Mouse (Mus musculus) frontal cortex, postnatal 36 days (tissue): ENCODE results near the gene Tax1bp1.
A peak's percentile ranks its signal among the peaks of the same experiment; 100 is the strongest.
"Not testable (repeated sequence)": the region's sequence is repeated elsewhere in the genome, so short reads cannot be mapped to it uniquely, and the experiment has no call there.

ENCODE experiments used
- DNase-seq, 2 experiments: peaks; one replicate each; pipeline ENCODE4 v3.0.0; 2022; ENCODE audit warnings: low spot score in 2 of 2

Gene Tax1bp1

GRCm38 (mm10) chr6:52713104-52713896 lies at the start of gene Tax1bp1:
Gene Tax1bp1, plus strand, starts transcription at chr6:52713729.
- peak; percentile 94 for DNase-seq

DNA sequence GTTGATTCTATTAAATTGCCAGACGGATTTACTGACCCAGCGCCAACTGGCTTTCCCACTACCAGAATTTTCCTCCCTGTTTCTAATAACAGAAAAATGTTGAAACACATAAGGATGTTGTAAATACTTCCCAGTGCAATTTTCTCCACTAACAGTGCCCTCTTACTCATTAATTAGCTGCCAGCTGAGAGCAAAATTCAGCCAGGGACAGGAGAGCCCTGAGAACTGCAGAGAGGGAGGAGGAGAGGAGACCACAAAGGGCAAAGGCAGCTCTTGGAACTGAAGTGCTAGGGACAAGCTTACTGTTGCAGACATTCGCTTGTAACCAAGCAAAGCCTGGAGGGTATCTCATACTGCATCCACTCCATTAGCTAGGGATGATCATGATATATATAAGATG lies 45.9 kb upstream of the Tax1bp1 start:
- DNase-seq = no peak

GRCm38 (mm10) chr6:52669878-52670277 lies 43.7 kb upstream of the Tax1bp1 start:
- not testable (repeated sequence) for DNase-seq

- DNase-seq = no peak
Observed at GRCm38 (mm10) chr6:52671791-52672190, 41.7 kb upstream of the Tax1bp1 start.

DNA sequence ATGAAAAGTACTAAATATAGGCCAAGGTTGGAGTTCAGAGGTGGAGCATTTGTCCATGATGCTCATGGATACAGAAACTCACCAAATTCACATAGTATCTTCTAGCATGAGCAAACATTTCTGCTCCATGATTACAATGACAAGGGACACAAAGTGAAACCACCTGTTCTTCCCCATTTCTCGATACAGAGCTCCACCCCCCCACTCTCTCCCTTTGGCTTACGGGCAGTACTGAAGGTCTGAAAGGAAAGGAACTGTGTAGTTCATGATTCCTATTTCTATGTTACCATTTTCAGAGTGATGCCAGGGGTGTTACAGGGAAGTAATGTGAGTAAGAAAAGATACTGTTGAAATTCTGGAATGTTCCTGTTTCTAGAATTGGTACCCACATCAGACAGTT lies 41.0 kb upstream of the Tax1bp1 start:
- no peak for DNase-seq

DNA sequence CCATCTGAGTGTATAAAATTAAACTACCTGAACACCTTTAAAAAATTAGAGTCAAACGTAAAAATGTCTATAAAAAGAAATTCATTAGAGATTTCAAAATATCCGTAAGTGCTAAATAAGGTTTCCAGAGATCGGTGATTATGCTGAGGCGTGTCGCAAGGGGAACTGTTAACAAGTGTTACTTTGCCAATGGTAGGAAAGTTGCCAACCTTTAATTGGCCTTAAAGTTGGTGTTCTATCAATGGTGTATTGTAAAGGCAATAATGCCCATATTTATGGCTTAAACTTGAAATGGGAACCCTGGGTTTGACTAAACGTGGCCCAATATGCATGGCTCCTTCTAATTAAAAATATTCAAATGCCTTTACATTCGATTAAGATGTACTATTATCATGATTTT lies 39.8 kb upstream of the Tax1bp1 start:
- DNase-seq = no peak

DNA sequence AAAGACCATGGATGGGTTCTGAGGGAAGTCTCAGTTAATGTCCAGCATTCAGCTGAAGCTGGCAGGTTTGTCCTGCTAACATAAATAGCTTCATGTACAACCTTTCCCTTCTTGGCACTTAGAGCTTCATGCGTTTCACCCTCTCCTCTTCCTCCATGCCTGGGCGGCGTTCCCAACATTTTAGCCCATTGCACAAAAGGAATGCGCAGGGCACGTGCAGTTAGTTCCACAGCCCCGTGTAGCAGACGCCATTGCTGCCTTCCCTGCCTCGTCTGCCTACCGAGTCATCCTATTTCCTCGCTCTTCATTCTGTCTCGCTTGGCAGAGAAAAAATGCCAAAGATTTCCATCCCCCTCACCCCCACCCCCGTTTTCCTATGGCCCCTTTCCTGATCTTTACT lies 39.0 kb upstream of the Tax1bp1 start:
- no peak for DNase-seq

DNA sequence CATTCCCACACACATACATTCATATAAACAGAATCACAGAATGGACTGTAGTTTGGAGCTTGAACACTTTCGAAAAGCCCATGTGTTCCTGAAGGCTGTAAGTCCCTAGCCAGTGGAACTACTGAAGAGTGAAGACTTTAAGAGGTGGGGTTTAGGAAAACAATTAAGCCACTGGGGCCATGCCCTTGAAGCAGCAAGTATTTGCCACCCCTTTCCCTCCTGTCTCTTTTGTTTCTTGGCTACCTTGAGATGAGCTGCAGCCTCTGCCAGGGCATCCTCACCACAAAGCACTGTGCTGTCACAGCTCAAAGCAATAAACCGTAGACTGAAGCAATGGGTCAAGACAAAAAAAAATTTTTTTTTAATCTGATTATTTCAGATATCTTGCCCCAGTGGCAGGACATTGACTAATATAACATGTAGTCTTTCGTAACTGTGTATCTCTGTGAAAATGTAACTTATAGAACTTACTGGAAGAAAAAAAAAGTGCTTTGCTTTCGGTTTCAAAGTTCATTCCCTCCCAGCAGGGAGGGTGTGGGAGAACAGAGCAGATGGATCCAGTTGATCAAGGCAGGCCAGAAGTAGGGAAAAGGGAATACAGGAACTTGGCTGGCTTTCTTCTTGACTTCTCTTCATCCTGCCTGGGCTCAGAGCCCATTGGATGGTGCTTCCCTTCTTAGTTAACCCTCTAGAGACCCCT lies 38.2 kb upstream of the Tax1bp1 start:
- DNase-seq = no peak

DNA sequence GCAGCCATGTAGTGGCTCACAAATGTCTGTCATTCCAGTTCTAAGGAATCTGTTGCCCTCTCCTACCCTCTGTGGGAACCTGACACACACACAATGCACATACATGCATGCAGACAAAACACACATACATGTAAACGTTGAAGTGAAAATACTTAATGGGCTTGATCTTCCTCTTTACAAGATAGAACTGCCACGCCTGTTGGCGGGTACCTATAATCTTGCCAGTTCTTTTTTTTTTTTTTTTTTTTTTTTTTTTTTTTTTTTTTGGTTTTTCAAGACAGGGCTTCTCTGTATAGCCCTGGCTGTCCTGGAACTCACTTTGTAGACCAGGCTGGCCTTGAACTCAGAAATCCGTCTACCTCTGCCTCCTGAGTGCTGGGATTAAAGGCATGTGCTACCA lies 36.0 kb upstream of the Tax1bp1 start:
- not testable (repeated sequence) for DNase-seq

DNA sequence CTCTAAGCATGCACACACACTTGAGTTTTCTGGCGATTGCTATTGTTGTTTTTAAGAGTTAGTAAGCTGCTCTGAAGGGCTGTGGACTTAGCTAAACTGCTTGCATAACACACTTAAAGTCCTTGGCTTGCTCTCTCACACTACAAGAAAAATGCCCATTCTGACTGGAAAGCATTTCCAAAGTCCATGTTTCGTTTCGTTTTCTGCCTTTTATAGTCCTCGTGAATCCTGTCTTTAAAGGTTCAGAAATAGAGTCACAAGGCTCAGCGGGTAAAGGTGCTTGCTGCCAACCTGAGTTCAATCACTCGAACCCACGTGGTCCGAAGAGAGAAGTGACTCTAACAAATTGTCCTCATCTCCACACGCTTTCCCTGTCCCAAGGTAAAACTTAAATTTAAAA lies 34.0 kb upstream of the Tax1bp1 start:
- DNase-seq = no peak

GRCm38 (mm10) chr6:52680458-52681032 lies 33.0 kb upstream of the Tax1bp1 start:
- no peak for DNase-seq

DNA sequence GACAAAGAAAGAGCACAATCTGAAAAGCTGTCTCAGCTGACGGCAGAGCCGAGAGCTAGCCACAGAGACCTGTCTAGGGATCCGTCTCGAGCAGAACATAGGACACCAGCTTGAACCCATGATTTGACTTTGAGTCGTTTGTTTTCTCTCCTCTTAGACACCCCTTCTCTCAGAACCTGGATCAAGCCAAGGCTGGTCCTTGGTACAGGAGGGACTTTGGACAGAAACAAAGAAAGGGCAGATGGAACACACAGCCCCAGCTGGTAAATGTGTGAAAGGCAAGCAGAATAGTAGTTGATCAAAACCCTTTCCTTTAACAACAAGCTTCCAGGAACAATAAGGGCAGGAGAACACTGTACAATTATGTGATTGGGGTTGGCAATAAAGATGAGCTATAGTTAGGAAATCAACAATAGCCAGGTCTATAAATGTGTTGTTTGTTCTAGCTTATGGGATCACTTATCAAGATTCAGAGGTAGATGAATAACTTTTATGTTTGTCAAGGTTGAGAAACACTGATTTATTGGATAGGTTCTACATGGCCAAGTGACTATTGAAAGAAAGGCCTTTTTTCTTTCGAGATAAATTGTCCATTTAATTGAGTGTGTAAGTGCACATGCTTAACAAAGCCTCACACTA lies 31.6 kb upstream of the Tax1bp1 start:
- DNase-seq = no peak

DNA sequence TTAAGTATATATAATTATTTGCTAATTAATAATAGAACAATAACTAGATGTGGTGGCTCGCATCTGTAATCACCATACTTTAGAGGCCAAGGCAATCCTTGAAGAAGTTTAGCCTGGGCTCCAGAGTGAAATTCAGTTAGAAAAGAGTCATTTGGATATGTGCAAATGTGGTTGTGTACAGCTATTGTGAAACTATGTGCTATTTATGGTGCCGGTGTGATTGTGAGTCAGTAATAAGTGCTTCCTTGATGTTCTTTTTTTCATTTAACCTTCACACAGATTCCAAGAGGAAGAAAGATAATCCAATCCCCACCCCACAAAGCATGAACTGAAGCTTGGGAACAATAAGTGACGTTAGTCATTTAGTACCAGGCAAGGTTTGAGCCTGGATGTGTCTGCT lies 30.9 kb upstream of the Tax1bp1 start:
- DNase-seq = no peak

DNA sequence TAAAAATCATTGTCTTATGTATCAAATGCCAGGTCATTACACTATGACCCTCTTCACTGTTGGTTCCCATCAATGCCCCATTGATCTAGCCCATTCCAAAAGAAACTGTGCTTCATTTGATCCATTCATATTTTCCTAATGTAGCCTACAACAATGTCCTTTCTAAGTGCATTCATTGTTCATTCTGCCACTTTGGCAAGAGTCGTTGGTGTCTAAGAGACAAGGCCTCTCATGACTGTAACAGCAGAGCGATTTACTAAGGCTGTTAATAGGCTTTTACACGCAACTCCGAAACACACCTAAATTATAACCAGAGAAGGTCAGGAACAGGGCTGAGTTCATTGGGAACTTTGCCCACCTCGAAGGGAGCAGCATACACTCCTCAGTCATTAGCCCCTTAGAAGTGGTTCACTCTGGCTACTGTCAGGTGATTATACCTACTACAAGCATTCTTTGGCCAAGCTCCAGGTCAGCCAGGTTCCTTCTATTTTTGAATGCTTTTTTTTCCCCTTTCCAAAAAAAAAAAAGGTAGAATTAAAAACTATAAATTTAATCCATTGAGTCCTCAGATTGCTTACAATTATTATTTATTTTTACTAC lies 26.5 kb upstream of the Tax1bp1 start:
- no peak for DNase-seq

GRCm38 (mm10) chr6:52690365-52690764 lies 23.2 kb upstream of the Tax1bp1 start:
- DNase-seq = no peak

DNA sequence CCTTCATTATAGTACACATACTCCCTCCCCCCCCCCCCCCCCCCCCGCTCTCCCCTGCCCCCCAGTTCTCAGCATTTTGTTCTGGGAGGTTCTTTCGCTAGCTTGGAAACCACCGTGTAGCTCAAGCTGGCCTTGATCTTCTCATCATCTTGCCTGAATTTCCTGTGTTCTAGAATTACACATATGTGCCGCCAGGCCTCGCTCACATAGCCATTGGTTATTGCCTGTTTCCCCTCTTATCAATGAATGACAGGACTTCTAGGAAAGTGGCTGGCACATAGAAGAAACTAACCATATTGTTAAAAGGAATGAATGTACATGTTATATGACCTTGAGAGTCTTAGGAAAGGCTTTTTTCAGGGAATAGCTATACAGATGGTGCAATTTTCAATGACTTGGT lies 21.7 kb upstream of the Tax1bp1 start:
- no peak for DNase-seq

DNA sequence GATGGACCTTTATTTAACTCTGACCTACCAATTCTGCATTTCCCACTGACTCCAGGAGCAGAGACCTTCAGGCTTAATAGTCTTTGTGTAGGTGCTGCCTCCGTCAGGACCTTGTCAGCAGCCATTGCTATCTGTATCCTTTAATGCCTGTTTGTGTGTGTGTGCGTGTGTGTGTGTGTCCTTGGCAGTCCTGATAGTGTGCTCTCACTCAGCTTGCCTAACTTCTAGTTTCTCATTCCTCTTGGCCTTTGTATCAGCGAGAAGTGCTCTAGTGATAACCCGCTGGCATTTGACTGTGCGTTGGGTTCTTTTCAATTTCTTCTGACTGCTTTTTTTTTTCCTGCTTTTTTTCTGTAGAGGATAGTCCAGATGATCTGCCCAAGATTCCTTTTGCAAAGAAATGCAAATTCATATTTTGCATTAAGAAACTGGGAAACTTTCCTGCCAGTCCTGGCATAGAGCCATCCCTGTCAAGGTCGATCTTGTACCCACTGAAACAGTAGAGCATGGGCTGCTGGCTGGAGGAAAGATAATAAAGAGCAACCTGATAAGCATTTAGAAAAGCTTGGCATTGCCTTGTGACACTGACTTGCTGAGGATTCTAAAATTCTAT lies 21.0 kb upstream of the Tax1bp1 start:
- no peak for DNase-seq

DNA sequence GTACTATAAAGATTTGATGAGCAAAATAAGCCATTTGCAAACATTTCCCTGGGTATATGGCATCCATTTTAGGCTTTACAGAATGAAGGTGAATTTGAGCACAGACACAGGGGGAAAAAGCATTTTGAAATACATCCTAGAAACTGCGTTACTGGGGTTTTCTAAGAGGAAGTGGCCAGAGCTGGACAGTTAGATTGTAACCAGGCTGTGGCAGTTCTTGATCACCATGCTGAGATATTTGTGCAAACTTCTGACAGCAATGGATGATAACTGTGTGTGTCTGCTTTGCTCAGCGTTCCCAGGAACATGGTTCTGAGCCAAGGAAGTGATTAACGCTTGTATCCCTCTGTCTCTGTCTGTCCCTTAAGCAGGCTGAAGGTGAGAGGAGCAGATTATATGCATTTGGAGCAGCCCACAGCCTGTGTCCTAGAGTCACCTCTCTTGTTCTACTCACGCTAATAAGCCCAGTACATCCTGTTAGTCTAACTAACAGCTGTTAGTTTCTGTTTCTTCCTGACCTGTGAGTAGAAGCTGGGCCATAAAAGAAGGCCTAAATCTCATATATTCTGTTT lies 15.5 kb upstream of the Tax1bp1 start:
- DNase-seq = no peak

DNA sequence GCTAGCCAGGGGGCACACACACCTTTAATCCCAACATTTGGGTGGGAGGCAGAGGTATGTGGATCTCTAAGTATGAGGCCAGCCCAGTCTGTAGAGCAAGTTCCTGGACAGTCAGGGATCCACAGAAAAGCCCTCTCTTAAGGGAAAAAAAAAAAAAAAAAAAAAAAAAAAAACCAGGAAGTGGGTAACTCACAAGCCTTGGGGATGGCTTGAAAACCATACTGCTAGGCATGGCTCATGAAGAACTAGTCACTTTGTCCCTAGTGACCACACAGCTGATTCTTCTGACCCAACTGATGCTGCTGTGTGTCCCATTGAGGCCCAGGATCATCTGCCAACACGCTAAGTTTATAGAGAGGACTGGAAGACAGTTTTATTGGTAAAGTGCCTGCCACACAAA lies 14.5 kb upstream of the Tax1bp1 start:
- DNase-seq = no peak

DNA sequence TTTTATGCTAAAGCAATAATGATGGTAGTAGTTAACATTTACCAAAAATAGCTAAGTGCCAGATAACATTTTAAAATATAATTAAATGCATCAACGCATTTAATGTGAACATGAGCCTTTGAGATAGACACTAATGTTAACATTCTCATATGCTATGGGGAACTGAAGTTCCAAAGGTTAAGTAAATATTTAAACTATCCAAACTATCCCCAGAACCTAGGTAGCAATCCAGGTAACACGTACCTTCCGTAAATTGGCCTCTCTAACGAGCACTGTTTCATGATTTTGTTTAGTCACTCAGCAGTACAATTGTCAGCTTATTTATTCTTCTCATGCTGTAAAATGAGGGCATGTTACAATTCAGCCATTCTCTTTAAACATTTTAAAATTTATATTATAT lies 13.6 kb upstream of the Tax1bp1 start:
- DNase-seq = no peak

DNA sequence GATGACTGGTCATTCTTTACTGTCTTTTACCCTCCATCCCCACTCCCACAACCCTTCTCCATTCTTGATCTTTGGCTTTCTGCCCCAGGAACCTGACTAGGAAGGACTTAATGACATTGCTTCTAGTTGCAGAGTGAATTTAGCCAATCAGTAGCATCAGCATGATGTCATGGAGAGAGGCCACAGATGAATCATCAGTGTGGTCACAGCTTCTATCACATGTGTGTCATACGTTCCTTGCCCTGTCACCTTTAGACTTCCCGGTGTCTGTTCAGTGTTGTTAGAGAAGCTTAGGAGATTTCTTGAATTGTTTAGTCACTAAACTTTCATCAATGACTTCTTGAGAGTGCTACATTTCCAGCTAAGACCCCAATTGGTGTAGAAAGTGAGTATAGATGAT lies 10.3 kb upstream of the Tax1bp1 start:
- DNase-seq = no peak
